Mouse (Mus musculus) left cerebral cortex, postnatal 14 days (tissue): ENCODE results near the gene Akap6. TPM values are rescaled to one million over a fixed set of nuclear protein-coding genes. Genes with fewer than 3 reads are reported as not detected.
A peak's percentile ranks its signal among the peaks of the same experiment; 100 is the strongest.

Experiments
- DNase-seq, 2 experiments: peaks; one replicate each; pipeline ENCODE4 v3.0.0; 2021 to 2022; ENCODE audit warnings: low spot score in 2 of 2, mixed read lengths in 1 of 2
- intact Hi-C: fragments of 180-260 bp; cut with DNase I; formaldehyde crosslinking; loops from one replicate; pipeline ENCODE4 v1.15.1; 2025
- total RNA-seq, 2 experiments: library from RNA; stranded (reverse); gene quantifications; 2 replicates each; pipeline ENCODE4 v1.2.3; 2021

The Akap6 gene
- total RNA-seq, 2 experiments from 2014 or later: 183 to 196 TPM

DNA sequence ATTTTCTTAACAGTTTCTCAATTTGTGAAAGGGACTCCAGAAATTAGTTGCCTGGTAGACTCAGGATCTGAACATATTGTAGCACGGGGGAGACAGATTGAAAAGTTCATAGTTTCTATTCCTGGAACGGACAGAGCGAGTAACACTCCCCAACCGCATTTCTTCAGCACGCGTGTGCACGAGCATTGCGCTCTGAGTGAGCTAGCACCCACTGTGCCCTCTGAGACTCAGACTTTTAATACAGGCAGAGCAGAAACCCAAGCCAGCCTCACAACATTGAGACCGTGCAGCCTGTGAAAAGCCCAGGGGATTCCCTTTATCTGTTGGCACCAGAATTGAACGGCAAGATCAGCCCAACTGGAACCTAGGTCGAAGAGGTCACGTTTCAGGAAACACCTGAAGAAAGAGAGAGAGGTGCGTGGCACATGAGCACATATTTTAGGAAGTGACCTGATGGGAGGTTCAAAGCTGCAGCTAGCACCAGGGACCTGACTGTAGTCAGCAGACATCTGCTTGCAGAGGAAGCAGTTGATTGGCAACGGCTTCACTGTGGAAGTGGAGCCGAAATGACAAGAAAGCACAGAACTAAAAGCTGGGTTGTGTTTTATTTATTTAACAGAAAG, 240.3 kb downstream of the Akap6 start:
- intact Hi-C loops: no loop called here
- no peak for DNase-seq

DNA sequence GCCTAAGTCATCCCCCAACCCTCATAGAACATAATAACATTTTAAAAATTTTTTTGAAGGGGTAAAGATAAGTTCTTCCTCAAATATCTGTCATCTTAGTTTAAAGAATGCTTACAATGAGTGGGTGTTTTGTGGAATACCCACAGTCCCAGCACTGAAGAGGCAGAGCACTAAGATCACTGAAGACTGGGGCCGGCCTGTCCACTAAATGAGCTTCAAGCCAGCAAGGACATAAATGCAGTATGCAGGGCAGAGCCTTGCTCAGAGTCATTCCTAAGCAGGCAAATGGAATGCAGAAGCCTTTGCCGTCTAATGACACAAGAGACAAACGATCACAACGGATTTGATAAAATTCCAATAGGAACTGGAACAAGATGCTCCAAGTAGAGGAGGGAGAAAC, 242.8 kb downstream of the Akap6 start:
- intact Hi-C loops: no loop called here

DNA sequence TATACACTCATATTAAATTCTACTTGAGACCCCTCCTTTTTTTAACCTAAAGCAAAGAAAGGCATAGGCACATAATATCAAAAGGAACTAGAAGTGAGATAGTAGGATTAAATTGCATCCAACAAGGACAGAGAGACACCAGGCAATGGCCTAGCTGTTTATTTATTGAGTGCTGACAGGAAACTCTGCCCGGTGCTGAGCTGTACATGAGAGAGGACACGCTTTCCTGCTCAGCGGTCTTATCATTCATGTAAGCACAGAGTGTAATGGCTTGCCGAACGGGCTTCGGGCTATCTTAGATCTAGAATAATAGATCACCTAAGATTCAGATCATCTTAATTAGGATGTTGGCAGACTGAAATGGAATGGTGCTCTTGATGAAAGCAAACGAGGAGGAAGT, 245.1 kb downstream of the Akap6 start:
- intact Hi-C loops: no loop called here
- DNase-seq: no peak

More for the DNA sequence above, 242.8 kb downstream of the Akap6 start:
- DNase-seq: no peak

DNA sequence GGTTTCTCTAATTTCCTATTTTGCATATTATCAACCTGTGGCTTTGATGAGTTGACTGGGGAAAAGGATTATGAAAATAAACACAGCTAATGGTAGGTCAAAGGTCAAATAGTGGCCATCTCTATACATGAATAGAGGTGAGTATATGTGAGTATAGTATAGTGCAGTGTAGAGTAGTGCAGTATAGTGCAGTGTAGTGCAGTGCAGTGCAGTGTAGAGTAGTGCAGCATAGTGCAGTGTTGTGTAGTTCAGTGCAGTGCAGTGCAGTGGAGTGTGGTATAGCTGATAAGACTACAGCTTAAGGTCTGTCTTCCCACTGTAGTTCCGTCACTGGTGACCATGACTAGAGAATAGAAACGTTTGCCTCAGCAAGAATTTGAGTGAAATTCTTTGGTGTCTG, 245.8 kb downstream of the Akap6 start:
- intact Hi-C loops: no loop called here
- DNase-seq: no peak

DNA sequence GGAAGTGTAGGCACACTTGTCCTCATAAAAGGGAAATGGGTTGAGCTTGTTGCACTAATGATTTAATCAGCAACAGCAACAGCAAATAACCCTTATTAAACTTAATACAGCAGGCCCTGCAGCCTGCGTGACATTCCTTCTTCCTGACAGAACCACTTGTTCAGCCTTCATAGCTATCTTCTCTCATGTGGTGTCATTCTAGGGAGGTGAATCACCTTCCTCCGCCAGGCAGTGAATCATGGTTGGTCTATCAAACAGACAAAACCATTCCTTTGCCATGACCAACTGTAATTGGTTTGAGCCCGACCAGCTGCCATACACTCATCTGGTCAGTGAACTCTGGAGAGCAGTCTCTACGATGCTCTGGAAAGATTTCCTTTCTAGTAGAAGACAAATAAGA, 251.5 kb downstream of the Akap6 start:
- no peak for DNase-seq
- intact Hi-C loops: loop anchor here (10.0 kb wide), 1 partner anchor 74 kb away; no protein-coding TSS in a partner anchor

DNA sequence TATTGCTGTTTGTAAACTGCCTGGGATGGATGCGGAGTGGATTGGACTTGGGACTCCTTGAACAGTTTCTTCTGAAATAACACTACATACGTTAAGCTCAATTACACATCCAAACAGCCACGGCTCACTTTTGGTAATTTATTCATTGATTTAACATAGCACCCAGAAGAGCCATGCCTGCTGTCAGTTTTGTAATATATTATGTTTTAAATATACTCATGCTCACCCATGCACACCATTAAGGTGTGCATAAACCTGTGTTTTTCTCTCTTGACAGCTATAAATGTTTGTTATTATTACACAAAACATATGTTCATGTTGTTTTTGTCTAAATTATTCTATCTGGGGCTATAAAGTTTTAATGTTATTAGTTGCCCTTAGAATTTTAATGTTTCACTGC, 258.4 kb downstream of the Akap6 start:
- DNase-seq: no peak
- intact Hi-C loops: loop anchor here (10.0 kb wide), 1 partner anchor 67 kb away; no protein-coding TSS in a partner anchor

DNA sequence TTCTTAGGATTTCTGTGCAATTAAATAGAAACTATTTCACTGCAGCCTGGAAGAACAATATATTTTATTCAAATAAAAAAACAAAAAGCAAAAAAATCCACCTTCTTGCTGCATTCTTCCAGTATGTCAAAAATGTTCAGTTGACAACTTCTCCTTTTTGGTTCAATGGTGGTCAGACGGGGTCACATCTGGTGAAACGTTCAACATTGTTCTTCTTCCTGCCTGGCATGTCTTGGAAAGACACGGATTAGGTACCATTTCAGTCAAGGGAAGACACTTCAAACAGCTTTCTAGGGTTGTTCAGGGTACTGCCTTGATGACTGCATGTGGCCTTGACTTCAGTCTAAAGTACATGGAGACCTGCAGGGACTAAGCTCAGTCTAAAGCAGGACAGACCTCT, 258.8 kb downstream of the Akap6 start:
- intact Hi-C loops: loop anchor here (10.0 kb wide), 1 partner anchor 67 kb away; no protein-coding TSS in a partner anchor
- DNase-seq: no peak

DNA sequence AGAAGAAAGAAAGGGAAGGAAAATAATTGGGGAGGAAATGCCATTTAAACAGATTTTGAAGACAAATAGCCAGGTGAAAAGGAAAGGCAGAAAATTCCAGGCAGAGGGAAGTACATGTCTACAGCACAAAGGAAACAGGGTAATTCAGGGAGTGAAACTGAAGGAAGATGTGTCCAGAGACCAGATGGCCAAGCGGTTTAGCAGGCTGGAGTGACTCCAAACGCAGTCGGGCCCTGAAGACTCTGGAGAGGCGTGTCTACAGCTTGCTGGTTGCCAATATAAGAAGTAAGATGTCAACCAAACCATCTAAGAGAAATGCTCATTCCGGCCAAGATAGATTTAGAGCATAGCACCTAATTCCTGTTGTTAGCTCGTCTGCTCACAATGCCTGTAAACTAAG, 292.6 kb downstream of the Akap6 start:
- intact Hi-C loops: no loop called here
- DNase-seq: peak in 1 of 2 experiments; percentile 9

DNA sequence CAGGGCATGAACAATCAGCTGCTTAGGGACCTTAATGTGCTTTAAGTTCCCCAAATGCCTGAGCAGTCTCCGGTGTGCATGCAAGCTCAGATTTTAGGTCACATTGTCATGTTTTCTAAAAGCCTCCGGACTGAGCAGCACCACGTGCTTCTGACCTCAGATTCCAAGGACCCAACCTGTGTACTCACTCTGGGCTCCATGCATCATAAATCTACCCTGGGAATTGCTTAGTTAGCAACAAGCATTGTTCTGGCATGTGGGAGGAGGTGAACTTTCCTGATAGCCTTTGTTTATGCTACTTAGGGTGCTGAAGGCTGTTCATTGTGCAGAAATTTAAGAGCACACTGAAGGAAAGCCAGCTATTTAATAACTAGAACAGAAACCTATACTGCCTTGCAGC, 313.2 kb downstream of the Akap6 start:
- intact Hi-C loops: no loop called here
- no peak for DNase-seq

DNA sequence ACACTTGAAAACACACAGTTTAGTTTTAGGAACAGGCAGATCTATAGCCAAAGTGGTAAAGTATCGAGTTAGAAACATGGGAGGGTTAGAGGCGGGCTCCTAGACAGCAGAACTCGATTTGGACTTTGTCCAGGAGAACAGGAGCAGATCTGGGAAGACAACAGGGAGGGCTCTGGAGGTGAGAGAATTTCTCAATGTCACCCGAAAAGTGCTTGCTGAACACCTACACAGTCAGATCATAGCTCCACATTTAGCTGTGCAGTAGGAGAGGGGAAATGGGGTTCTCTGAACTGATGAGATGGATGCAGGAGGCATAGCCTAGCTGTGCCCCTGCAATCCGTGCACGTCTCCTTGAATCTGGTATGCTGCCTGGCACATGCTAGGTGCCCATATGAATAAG, 315.4 kb downstream of the Akap6 start:
- intact Hi-C loops: no loop called here
- no peak for DNase-seq

DNA sequence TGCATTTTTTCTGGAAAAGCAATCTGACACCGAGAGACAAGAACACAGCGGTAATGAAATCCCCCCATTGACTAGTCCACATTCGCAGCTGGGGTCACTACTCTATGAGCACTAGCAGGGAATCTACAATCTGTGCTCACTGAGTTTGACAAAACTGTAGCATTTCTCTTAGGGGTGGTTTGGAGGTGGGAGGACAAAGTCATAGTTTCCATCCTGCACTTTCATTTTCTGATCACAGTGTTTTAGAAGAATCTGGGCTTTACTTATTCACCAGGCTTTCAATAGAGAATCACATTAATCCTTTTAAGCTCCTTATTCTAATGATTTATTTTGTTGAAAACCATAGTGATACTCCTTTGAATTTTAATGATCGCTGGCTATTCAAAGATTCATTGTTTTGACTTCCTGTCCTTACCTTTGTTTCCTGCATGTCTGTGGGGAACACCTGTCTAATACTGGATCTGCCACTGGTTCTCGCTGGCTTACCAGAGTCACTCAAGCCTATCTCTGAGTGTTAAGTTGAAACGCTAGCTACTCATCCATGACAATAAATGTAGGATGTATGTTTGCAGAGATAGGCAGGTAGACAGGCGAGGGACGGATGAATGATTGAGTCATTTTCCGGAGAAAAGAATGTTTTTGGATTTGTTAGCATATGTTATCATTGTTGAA, 325.5 kb downstream of the Akap6 start:
- no peak for DNase-seq
- intact Hi-C loops: loop anchor here (10.0 kb wide), 1 partner anchor 70 kb away; no protein-coding TSS in a partner anchor

DNA sequence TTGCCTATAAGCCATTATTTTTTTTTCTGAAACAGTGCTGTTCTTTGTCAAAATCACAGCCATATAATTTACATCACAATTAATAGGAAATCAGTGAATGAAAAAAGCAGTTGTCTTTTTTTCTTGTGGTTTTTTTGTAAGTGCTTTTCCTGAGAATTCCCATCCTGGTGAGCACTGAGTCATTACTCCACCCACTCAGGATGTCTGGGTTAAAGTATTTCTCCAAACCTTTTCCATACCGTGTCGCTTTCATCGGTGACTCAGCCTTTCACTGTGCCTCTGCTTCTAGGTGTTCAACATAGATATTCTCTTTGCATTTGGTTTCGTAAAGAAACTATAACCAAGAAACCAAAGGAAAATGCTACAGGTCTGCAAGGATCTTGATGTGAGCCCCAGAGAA, 328.1 kb downstream of the Akap6 start:
- intact Hi-C loops: loop anchor here (10.0 kb wide), 1 partner anchor 73 kb away; no protein-coding TSS in a partner anchor
- DNase-seq: no peak

DNA sequence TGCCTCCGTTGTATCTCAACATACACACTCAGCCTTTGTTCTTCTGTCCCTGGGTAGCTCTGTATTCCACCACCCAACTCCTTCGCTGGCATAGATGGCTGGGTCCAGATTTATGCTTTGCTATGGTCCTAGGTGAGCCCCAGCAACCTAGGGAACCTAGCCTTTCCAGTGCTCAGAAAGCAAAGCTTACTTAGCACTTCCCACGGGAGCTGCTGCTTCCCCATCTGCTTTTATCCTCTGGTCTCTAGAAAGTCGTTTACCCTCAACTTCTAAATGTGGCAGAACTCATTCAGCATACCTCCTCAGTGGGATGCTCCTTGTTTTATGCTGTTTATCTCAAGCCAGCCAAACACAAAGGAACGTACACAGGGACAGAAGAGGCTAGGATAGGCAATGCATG, 329.7 kb downstream of the Akap6 start:
- peak in 1 of 2 experiments; percentile 23 for DNase-seq
- intact Hi-C loops: loop anchor here (10.0 kb wide), 1 partner anchor 74 kb away; no protein-coding TSS in a partner anchor

DNA sequence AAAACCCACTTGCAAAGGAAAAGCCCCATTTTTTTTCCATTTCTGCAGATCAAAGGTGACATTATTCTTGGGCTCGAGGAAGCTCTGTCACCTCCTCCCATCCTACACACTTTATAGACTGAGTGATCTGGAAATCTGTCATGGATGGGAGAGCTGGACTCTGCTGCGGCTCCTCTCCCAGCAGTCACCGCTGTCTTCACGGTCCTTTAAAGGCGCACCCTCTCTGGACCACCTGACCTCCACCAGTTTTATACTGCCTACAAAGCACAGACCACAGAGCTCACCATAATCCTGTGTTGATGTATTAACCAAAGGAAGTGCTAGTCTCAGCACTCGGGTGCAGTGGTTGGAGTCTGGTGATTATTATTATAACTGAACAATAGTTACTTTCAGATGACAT, 330.7 kb downstream of the Akap6 start:
- no peak for DNase-seq
- intact Hi-C loops: loop anchor here (10.0 kb wide), 2 partner anchors 75 to 215 kb away; partner anchors contain the start of gene Npas3

DNA sequence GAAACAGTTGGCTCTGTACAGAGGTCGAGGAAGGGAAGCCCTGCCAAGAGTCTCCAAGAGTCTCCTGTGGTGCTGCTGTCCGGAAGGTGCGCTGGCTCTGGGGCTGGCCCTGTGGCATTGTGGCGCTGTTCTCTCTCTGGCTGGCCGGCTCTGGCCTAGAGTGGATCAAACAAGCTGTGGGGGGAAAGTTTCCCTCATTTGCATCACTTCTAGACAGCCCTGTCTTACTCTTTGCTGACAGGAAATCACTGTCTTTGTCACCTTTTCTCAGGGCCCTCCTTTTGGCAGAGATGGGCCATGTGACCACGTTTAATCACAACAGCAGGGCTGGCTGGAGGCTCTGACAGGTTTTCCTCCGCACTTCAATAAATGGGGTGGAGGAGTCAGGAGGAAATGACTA, 333.6 kb downstream of the Akap6 start:
- peak; percentile 23 to 27 for DNase-seq
- intact Hi-C loops: loop anchor here (10.0 kb wide), 1 partner anchor 212 kb away; the partner anchor contains the start of gene Npas3

DNA sequence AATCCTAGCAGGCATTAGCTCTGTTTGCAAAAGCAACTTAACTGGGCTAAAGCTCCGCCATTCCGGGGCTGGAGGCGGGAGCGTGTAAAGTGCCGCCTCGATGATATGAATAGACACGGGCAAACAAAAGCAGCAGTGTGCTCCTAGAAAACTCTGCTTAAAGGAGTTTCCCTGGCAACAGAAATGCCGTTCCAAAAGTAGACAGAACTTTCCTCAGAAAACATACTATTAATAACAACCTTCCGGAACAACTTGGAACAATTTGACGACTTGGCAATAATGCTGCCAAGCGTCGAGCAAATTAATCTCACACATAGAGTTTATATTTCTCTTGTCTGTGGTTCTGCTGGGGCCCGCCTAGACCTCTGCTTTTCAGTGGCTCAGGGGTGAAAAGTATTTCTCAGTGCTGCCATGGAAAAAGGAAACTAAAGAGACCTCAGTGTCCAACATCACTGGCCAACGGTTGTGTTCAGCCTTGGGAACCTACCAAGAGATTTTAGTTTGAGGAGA, 334.3 kb downstream of the Akap6 start:
- peak; percentile 82 to 92 for DNase-seq
- intact Hi-C loops: loop anchor here (10.0 kb wide), 1 partner anchor 211 kb away; the partner anchor contains the start of gene Npas3

DNA sequence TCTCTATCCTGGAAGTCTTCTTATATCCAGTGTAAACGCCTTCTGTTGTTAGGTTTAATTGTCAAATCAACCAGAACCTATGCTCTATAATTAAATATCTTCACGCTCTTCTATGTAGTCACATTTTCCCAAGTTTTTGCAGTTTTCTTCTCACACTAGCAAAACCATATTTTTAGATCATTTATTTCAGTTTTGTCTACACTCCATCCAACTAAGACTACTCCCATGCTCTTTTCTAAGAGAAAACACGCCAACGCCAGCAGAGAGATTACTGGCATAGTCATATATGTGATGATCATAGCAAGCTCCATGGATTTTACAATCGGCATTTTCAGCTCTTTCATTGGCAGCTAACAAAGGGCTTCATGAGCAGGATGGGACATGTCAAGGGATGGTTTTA, 341.5 kb downstream of the Akap6 start:
- DNase-seq: peak; percentile 39 to 49
- intact Hi-C loops: loop anchor here (10.0 kb wide), 2 partner anchors 104 to 1014 kb away; no protein-coding TSS in a partner anchor

DNA sequence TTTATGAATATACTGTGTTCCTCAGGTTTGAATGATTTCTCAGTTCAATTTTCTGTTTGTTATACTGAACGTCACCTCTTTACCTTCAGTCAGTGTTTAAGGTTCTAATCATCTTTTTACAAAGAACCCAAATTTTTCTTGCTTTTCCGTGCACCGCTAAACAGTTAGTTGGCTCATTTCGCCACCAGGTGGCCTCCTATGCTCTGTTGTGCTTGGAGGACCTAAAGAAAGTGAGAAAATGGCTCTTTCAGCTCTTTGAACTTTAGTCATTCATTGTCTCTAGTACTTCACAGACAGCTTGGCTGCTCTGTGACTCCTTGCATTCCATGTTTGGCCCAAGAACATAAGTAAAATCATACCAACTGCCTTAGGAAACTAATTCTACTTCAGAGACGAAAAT, 343.6 kb downstream of the Akap6 start:
- intact Hi-C loops: loop anchor here (10.0 kb wide), 2 partner anchors 102 to 1012 kb away; no protein-coding TSS in a partner anchor

DNA sequence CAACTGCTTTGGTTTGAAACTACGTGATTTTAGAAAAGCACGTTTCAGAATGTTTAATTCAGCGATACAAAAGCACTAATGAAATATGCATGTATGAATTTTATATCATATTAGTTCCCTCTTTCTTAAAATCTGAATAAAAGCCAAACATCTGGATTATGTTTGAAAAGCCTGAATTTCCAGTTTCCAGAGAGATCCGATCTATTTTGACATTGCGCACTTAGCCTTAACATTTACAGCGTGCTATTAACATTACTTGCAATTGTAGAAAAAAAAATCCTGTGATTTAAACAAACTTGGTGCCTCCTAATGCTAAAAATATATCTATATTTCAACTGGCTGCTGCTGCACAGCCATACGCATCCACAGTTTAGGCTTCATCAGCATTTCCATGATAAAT, 358.4 kb downstream of the Akap6 start:
- no peak for DNase-seq
- intact Hi-C loops: no loop called here

More for the DNA sequence above, 343.6 kb downstream of the Akap6 start:
- DNase-seq: peak; percentile 28 to 52

DNA sequence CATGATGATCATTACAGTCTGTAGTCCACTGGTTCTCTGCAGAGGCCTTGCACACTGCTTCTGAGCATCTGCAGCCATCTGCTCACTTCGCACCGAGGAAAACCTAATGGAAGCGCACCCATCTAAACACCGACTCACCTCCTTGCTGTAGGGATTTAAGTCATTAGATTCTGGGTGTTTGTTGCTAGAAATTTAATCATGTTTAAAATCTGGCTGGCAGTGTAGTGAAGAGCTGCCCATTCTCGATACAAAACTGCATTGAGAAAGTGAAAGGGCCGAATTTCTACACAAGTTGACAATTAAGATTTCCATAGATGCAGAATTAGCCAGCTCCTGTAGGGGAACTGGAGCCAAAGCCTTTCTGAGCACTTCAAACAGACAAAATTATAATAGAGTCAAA, 361.7 kb downstream of the Akap6 start:
- DNase-seq: no peak
- intact Hi-C loops: loop anchor here (5.0 kb wide), 1 partner anchor 191 kb away; no protein-coding TSS in a partner anchor
